Mouse (Mus musculus) forebrain, embryonic 16.5 days (tissue): ENCODE measurements at regions not wholly inside any gene's neighbourhood (a gene's known extent, or its start where the extent isn't known, plus 50 kb on each side); places are given as distances from the start of the nearest gene placed in this dataset.

Experiments
- ATAC-seq: fragments of 200-750 bp; cut with Nextera tagmentation; 2 replicates; pipeline ENCODE4 v1.8.0; 2017; ENCODE audit warnings: mild to moderate bottlenecking, moderate library complexity
- H3K27ac ChIP-seq: fragments of 300-500 bp; sonication (generic); 2 replicates; pipeline ENCODE4 v1.5.1; 2014; ENCODE audit warnings: low read length, control low read depth
- H3K27me3 ChIP-seq: fragments of 300-500 bp; sonication (generic); replicated peaks from 2 replicates; pipeline ENCODE4 v1.6.1; 2014; ENCODE audit warnings: low read length; ENCODE audit not compliant: control insufficient read depth, insufficient read depth
- H3K36me3 ChIP-seq: fragments of 300-500 bp; sonication (generic); 2 replicates; pipeline ENCODE4 v1.6.1; 2014; ENCODE audit not compliant: control insufficient read depth, insufficient read depth
- H3K4me1 ChIP-seq: fragments of 300-500 bp; sonication (generic); replicated peaks from 2 replicates; pipeline ENCODE4 v1.6.1; 2014; ENCODE audit warnings: low read length; ENCODE audit not compliant: control insufficient read depth, insufficient read depth
- H3K4me2 ChIP-seq: fragments of 300-500 bp; sonication (generic); 2 replicates; pipeline ENCODE4 v1.6.1; 2014; ENCODE audit warnings: mild to moderate bottlenecking, low read length, control low read depth
- H3K4me3 ChIP-seq: fragments of 300-500 bp; sonication (generic); replicated peaks from 2 replicates; pipeline ENCODE4 v1.5.1; 2014; ENCODE audit warnings: mild to moderate bottlenecking, low read length, control low read depth
- H3K9ac ChIP-seq: fragments of 300-500 bp; sonication (generic); replicated peaks from 2 replicates; pipeline ENCODE4 v1.6.1; 2014; ENCODE audit warnings: low read depth, low read length, control low read depth
- H3K9me3 ChIP-seq: fragments of 300-500 bp; sonication (generic); 2 replicates; pipeline ENCODE4 v1.6.1; 2016; ENCODE audit warnings: low read length; ENCODE audit not compliant: control insufficient read depth
- WGBS: fragments of 180-500 bp; shearing (Covaris S2); extraction: QIAGEN DNeasy Blood & Tissue Kit; methylation state at CpG from one replicate; pipeline ENCODE4 v1.1.7; 2014; 5-methylcytosine and 5-hydroxymethylcytosine counted together

GRCm38 (mm10) chr16:76199006-76199405, 174.6 kb downstream of the Nrip1 start:
- H3K9me3 ChIP-seq = 0 out of 2 replicates have a peak, but pooled peaks cover 2% of the 10 kb centered on the region
- ATAC-seq = no peak
- H3K27me3 ChIP-seq = no peaks in the 10 kb centered on the region
- no peak overlapping the region for H3K4me2 ChIP-seq
- no peak overlapping the region for H3K27ac ChIP-seq
- no peaks in the 10 kb centered on the region for H3K4me1 ChIP-seq
- H3K9ac ChIP-seq = no peak overlapping the region
- WGBS = 92% methylated on average over 3 of the region's 3 CpGs
- H3K36me3 ChIP-seq = no peaks in the 10 kb centered on the region
- no peak overlapping the region for H3K4me3 ChIP-seq

- WGBS = 82% methylated on average over 2 of the region's 2 CpGs
- no peak for ATAC-seq
- H3K27ac ChIP-seq = no peak overlapping the region
- no peak overlapping the region for H3K4me3 ChIP-seq
- no peak overlapping the region for H3K4me2 ChIP-seq
- no peak overlapping the region for H3K9ac ChIP-seq
- no peaks in the 10 kb centered on the region for H3K4me1 ChIP-seq
- no peaks in the 10 kb centered on the region for H3K36me3 ChIP-seq
- H3K9me3 ChIP-seq = 0 out of 2 replicates have a peak, but pooled peaks cover 2% of the 10 kb centered on the region
- no peaks in the 10 kb centered on the region for H3K27me3 ChIP-seq
Measured at GRCm38 (mm10) chr16:76194291-76194690, 172.2 kb upstream of the Samsn1 start.

- WGBS = 94% methylated on average over 10 of the region's 10 CpGs
- ATAC-seq = no peak
- H3K27me3 ChIP-seq = no peaks in the 10 kb centered on the region
Measured at GRCm38 (mm10) chr16:76191135-76191534, 169.1 kb upstream of the Samsn1 start.

GRCm38 (mm10) chr16:76183556-76183955, 161.5 kb upstream of the Samsn1 start:
- no peak for ATAC-seq
- 81% methylated on average over 2 of the region's 2 CpGs for WGBS
- Histone ChIP-seq H3K9ac (no peak overlapping the region), H3K4me1 (no peaks in the 10 kb centered on the region), H3K27me3 (no peaks in the 10 kb centered on the region), H3K9me3 (no peaks in the 10 kb centered on the region), H3K4me3 (no peak overlapping the region), H3K27ac (no peak overlapping the region), H3K4me2 (no peak overlapping the region), H3K36me3 (no peaks in the 10 kb centered on the region)

More at GRCm38 (mm10) chr16:76191135-76191534, 169.1 kb upstream of the Samsn1 start:
- Histone ChIP-seq H3K9me3 (no peaks in the 10 kb centered on the region), H3K36me3 (no peaks in the 10 kb centered on the region), H3K9ac (no peak overlapping the region), H3K4me1 (no peaks in the 10 kb centered on the region), H3K4me3 (no peak overlapping the region), H3K27ac (no peak overlapping the region), H3K4me2 (no peak overlapping the region)

- WGBS = 19% methylated on average over 3 of the region's 3 CpGs
- no peak overlapping the region for H3K4me3 ChIP-seq
- H3K9ac ChIP-seq = no peak overlapping the region
- no peak overlapping the region for H3K4me2 ChIP-seq
- peak; percentile 67 for ATAC-seq
- no peaks in the 10 kb centered on the region for H3K27me3 ChIP-seq
- no peaks in the 10 kb centered on the region for H3K9me3 ChIP-seq
- no peak overlapping the region for H3K27ac ChIP-seq
- no peaks in the 10 kb centered on the region for H3K4me1 ChIP-seq
- no peaks in the 10 kb centered on the region for H3K36me3 ChIP-seq
Measured at GRCm38 (mm10) chr16:76183105-76183504, 161.0 kb upstream of the Samsn1 start.

- Histone ChIP-seq H3K36me3 (no peaks in the 10 kb centered on the region), H3K27me3 (no peaks in the 10 kb centered on the region)
- ATAC-seq = no peak
Measured at GRCm38 (mm10) chr16:76181596-76181995, 159.5 kb upstream of the Samsn1 start.

GRCm38 (mm10) chr16:76167651-76168050, 145.6 kb upstream of the Samsn1 start:
- no peaks in the 10 kb centered on the region for H3K9me3 ChIP-seq
- H3K4me1 ChIP-seq = no peaks in the 10 kb centered on the region
- no peak for ATAC-seq
- no peak overlapping the region for H3K4me3 ChIP-seq
- 78% methylated on average over 2 of the region's 2 CpGs for WGBS
- H3K4me2 ChIP-seq = no peak overlapping the region
- H3K36me3 ChIP-seq = no peaks in the 10 kb centered on the region
- no peak overlapping the region for H3K27ac ChIP-seq
- H3K27me3 ChIP-seq = no peaks in the 10 kb centered on the region
- no peak overlapping the region for H3K9ac ChIP-seq

More at GRCm38 (mm10) chr16:76181596-76181995, 159.5 kb upstream of the Samsn1 start:
- no peak overlapping the region for H3K9ac ChIP-seq
- no peak overlapping the region for H3K27ac ChIP-seq
- no peaks in the 10 kb centered on the region for H3K9me3 ChIP-seq
- no peaks in the 10 kb centered on the region for H3K4me1 ChIP-seq
- no peak overlapping the region for H3K4me2 ChIP-seq
- WGBS = 90% methylated on average over 3 of the region's 3 CpGs
- no peak overlapping the region for H3K4me3 ChIP-seq

GRCm38 (mm10) chr16:76160879-76161278, 138.8 kb upstream of the Samsn1 start:
- Histone ChIP-seq H3K9me3 (no peaks in the 10 kb centered on the region), H3K27me3 (no peaks in the 10 kb centered on the region), H3K36me3 (no peaks in the 10 kb centered on the region), H3K9ac (no peak overlapping the region), H3K4me1 (no peaks in the 10 kb centered on the region), H3K27ac (no peak overlapping the region), H3K4me2 (no peak overlapping the region), H3K4me3 (no peak overlapping the region)
- ATAC-seq = no peak
- 89% methylated on average over 5 of the region's 5 CpGs for WGBS

- no peak for ATAC-seq
- H3K36me3 ChIP-seq = no peaks in the 10 kb centered on the region
- H3K4me2 ChIP-seq = no peak overlapping the region
- peaks cover 10% of the 10 kb centered on the region for H3K4me1 ChIP-seq
- H3K9ac ChIP-seq = no peak overlapping the region
- H3K27ac ChIP-seq = no peak overlapping the region
- H3K4me3 ChIP-seq = no peak overlapping the region
- WGBS = 94% methylated on average over 7 of the region's 7 CpGs
- no peaks in the 10 kb centered on the region for H3K9me3 ChIP-seq
- no peaks in the 10 kb centered on the region for H3K27me3 ChIP-seq
Measured at GRCm38 (mm10) chr16:76158585-76158984, 136.5 kb upstream of the Samsn1 start.
